Mouse (Mus musculus) adrenal gland, adult (tissue): ENCODE measurements around the gene Gm21973.

Experiments
- DNase-seq, 2 experiments: peaks; one replicate each; pipeline ENCODE4 v3.0.0; 2022 to 2023; ENCODE audit warnings: low spot score in 1 of 2; ENCODE audit not compliant: inconsistent age in 2 of 2

Gm21973 gene

GRCm38 (mm10) chr15:10325080-10325479 lies at the start of gene Gm21973:
Gm21973 (plus strand) TSS chr15:10325380.
- no peak for DNase-seq

- DNase-seq = no peak
These were observed 48.8 kb upstream of the Gm21973 start for GRCm38 (mm10) chr15:10276386-10276785.

DNA sequence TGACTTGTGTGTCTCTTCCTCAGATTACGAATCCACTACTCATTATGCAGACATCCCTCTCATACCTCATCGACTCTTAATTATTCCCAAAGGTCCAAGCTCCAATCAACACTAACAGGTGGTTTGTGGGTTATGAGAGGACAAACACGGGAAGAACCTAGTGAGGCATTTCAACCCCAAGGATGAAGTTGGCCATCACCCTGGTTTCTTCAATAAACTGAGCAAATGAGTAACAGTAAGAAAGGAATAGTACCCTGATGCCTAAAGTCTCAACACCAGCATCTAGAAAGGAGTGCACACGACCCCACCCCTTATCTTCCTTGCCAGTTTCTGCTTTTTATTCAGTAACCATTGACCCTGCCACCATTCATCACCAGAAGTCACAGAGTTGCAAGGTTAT lies 47.7 kb upstream of the Gm21973 start:
- DNase-seq = no peak

- DNase-seq = no peak
These were observed 43.6 kb upstream of the Gm21973 start for GRCm38 (mm10) chr15:10281546-10281945.

GRCm38 (mm10) chr15:10283661-10284060 lies 41.5 kb upstream of the Gm21973 start:
- DNase-seq = no peak

- no peak for DNase-seq
These were observed 28.6 kb upstream of the Gm21973 start for GRCm38 (mm10) chr15:10296570-10296969.

DNA sequence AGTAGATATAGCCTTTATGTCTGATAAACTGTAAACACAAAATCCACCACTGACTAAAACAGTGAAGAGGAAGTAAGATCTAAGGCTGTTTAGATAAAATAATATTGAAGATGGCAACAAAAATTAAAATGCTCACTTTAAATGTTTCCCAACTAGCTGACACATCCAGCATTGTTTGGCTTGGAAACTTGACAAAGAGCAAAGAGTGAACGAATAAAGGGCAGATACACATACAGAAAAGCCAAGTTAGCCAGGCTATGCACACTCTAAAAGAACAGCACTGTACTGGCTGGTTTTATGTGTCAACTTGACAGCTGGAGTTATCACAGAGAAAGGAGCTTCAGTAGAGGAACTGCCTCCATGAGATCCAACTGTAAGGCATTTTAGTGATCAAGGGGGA lies 27.1 kb upstream of the Gm21973 start:
- DNase-seq = peak in 1 of 2 experiments; percentile 61

GRCm38 (mm10) chr15:10299467-10299866 lies 25.7 kb upstream of the Gm21973 start:
- no peak for DNase-seq

- no peak for DNase-seq
These were observed 18.7 kb upstream of the Gm21973 start for GRCm38 (mm10) chr15:10306461-10306860.

DNA sequence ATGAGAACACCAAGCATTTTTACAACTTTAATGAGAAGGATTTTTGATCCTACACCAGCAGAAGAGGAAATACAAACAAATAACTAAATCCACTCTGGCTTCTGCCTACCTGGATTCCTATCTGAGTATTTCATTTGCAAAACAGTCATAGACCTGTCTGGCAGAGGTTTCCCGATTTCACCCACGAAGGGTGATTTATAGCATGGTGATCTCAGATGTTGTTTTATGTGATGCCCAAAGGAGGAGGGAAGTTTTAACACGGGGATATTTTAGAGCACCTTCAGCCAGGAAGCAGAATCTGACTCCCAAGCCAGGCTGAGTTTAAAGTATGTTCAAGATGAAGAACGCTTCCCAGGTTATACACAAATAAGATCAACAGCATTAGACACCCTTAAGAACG lies 13.4 kb upstream of the Gm21973 start:
- peak in 1 of 2 experiments; percentile 73 for DNase-seq

DNA sequence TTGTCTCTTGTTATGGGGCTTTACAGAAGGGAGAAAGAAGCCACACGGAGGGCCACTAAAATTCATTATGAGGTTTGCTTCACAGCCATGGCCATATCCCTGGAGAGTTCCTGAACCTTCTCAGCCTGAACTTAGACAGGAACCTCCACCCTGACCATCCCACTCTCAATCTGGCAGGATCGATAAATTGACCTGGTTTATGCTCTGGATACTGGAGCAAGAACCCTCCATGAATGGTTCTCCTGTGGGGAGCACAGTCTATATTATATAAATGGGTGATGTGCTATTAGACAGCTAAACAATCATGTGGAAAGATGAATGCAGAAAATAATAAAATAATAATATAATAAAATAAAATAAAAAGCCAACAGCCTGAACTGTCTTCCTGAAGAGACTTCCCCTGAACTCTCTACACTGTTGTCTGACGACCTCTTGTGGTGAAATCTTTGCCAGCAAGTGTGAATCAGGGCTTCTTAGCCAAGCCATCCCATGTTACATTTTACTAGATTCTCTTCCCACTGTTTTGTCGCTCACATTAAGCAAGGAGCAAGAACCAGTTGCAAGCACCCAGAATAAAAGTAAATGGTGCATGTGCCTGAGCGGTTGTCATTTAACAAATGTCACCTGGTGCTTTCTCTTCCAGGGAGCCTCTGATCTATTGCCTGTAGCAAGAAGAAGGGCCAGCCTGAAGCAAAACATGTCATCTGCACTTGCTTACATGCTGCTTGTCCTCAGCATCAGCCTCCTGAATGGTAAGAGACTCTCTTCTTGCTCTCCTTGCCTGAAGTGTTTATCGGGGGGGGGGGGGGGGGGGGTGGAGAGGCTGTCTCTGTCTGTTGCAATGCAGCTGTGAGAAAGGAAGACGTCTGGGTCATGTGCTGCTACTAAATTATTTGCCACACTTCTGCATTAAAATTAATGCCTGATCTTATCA lies 11.4 kb upstream of the Gm21973 start:
- peak; percentile 74 to 91 for DNase-seq

DNA sequence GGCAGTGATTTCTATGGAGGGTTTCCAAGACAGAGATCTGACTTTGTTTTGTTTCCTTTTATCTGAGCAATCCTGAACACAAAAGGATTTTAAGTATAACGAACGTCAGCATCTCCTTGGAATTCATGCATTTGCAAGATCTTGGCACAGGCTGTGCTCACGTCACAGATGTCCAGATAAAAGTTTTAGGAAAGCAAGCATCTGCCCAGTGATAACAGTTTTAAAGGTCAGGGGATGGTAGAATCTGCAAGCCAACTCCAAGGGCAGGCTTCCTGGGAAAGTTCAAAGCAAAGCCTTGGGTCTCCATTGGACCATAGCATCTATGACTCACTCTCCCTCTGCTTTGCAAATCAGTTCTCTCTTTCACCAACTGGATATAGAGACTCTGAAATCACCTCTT lies 5.4 kb downstream of the Gm21973 start:
- peak; percentile 90 to 95 for DNase-seq

GRCm38 (mm10) chr15:10332566-10332965 lies 7.4 kb downstream of the Gm21973 start:
- DNase-seq = no peak

- peak in 1 of 2 experiments; percentile 46 for DNase-seq
These were observed 13.4 kb downstream of the Gm21973 start for GRCm38 (mm10) chr15:10338606-10339005.

GRCm38 (mm10) chr15:10347044-10347443 lies 21.9 kb downstream of the Gm21973 start:
- DNase-seq = no peak

GRCm38 (mm10) chr15:10358039-10358948 lies 33.1 kb downstream of the Gm21973 start, which contains the start of gene Agxt2:
Agxt2 (plus strand) TSS chr15:10358532.
- no peak for DNase-seq

- DNase-seq = no peak
These were observed 41.2 kb downstream of the Gm21973 start for GRCm38 (mm10) chr15:10366331-10366730.

- no peak for DNase-seq
These were observed 50.2 kb downstream of the Gm21973 start for GRCm38 (mm10) chr15:10375404-10375803.

DNA sequence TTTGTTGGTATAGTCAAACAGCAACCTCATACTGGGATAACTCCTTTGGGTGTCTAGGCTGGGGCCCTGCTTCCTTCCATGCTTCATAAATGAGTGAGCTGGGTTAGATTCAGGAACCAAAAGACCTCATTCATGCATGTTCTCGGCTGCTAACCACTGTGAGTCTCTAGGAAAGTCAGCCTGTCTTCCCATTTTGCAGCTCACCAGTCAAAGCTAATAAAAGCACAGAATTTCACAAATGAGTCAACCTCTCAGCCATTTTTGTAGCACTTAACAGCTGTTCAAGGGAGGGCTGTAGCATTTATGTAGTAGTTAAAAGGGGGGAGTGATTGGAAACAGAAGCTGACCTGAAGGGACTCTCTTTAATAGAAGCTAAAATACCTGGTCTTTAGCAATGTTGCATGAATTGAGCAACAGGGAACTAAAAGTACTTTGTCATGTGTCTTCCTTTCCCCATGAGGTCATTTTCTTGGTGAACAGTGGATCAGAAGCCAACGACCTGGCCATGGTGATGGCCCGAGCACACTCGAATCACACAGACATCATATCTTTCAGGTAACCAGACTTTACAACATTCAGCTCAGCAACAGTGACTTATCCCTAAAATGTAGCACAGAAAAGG lies 53.3 kb downstream of the Gm21973 start:
- peak in 1 of 2 experiments; percentile 66 for DNase-seq

- peak in 1 of 2 experiments; percentile 73 for DNase-seq
These were observed 54.7 kb downstream of the Gm21973 start for GRCm38 (mm10) chr15:10379757-10380458.
